Mouse (Mus musculus): ENCODE data around the gene Idi1.

- TF ChIP-seq GATA1 (IDR thresholded peaks at IDR 0.05; ENCODE audit: borderline replicate concordance, low read length), result no peak
- TF ChIP-seq FLI1 (IDR thresholded peaks at IDR 0.05; ENCODE audit: low read length), result no peak
Measured at GRCm38 (mm10) chr13:8866612-8867011, 18.7 kb upstream of the Idi1 start.

Measured in megakaryocyte, embryonic 14.5 days (primary cell).